Mouse (Mus musculus): ENCODE measurements around the gene Zdhhc4.

The Zdhhc4 gene

DNA sequence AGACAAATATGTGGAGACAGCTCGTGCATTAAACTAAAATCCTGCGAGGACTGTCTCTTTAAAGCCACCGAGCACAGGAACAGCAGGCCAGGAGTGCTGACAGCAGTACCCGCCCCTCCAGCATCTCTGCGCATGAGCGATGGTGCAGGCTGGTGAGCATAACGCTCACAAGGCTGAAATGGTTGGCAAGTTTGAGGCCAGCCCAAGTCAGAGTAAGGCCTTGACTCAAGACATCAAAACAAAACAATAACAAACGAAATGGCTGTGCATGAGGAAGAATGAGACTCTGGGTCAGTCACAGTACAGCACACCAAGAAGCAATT is 11.8 kb downstream of the Zdhhc4 start:
- DNase-seq (ENCODE audit: low spot score in 2 of 2) = no peak

DNA sequence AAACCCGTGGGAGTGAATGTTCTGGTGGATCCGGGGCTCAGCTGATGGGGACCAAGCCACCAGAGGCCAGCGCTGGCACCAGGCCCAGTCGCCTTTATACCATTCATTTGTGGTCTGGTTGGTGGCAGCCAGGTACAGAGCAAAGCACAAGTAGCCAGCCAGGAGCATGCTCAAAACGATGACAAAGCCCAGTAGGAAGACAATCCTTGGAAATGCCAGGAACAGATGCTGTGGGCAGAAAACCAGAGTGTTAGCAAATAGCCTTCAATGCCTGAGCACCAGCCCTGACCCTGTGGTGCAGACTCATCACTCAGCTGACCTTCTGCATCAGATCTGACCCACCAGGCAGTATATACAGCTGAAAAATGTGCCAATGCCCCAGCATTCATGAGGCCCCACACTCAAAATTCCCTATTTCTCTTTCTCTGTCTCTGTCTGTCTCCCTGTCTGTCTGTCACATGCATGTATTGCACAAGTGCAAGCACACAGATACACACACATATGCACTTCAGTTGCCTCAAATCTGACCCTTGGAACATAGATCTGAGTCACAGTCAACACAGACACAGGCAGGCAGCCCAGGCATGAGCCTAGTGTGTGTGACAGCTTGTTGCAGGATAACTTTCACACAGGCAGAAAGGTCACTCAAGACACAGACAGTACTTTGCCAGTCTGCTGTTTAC is 12.3 kb downstream of the Zdhhc4 start:
- no peak for DNase-seq (ENCODE audit: low spot score in 2 of 2)

DNA sequence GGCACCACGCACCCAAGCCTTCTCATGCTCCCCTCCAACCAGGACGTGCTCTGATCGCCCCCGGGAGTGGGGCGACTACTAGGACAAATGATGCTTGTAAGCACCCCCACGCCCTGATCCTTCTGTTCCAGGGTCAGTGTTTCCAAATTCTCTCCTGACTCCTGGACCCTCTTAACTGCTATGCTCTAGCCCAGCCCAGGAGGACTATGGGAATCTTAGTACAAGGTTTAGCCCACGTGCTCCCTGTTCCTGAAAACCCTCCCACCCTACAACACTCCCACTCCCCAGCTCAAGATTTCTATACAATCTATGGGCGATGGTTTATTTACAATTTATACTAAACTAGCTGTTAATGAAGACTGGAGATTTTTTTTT is 13.6 kb downstream of the Zdhhc4 start:
- DNase-seq (ENCODE audit: low spot score in 2 of 2) = no peak

DNA sequence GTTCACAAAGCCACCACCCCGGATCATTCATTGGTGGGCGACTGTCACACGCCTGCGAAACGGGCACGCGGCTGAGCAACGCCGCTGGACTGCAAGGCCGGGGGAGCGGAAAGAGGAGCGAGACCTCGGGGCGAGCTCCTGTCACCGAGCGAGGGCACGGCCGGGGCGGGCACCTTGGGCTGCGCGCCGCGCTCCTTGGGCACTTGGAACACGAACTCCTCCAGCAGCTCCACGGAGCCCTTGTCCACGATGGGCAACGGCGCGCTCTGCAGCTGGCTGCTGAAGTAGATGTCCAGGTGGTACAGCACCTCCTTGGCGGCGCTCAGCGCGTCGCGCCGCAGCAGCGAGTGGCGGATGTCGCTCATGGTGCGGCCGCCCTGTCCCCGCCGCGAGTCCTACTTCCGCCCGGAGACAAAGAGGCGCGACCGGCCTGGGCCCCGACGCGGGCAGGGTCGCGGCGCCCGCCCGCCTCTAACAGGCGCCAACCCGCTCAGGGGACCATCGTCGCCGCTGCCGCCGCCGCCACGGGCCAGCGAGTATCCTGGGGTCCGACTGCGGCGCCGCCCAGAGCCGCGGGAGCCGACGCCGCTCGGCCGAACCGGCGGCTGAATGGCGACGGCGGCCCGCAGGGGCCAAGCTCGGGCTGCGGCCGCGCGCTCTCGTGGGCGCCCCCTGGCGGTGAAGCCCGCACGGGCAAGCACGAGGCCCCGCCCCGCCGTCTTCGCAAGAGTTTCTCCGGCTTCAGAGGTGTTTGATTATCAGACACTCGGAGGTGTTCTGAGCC is 14.1 kb downstream of the Zdhhc4 start, which contains the start of gene E130309D02Rik:
Gene E130309D02Rik, minus strand, starts transcription at position 631 of the 784 bp plus-strand sequence.
- peak; percentile 73 to 86 for DNase-seq (ENCODE audit: low spot score in 2 of 2)

DNA sequence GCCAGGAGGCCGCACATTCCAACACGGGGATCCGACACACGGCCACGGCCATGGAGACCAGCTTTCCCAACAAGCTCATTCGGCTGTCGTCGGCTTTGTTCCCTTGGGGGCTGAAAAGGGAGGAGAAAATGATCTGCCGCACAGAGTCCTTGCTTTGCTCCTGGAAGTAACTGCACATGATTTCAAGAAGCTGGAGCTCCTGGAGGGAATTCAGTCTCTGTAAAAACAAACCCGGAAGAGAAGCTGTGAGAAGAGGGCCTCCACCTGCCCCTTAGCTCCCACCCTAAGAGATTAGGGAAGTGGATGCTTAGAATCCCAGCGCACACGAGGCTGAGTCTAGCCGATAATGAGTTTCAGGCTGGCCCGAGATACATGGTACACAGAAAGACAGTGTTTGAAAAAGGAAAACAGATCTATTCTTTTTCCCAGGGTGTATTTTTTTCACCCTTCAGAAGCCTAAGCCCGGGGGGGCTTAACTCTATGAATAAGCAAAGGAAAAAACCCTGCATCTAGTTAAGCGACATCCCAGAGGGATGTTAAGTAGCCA is 14.8 kb downstream of the Zdhhc4 start:
- DNase-seq (ENCODE audit: low spot score in 2 of 2) = no peak

DNA sequence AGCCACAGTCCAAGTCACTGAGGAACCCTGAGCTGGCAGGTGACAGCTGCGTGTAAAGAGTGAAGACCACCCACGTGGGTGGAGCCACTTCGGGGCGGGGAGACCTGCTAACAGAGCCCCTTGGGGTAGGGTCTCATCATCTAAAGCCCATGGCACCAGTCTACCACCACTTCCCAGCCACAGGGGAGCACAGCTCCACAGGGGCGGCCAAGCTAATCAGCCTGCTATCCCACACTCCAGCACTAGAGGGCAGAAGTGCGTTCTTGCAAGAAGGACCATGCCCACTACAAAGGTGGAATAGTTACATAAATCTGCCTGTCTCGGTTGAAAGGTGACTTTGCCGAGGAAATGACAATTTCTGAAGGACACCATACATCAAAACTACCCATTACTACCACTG is 17.2 kb downstream of the Zdhhc4 start:
- DNase-seq (ENCODE audit: low spot score in 2 of 2) = peak; percentile 61 to 70

DNA sequence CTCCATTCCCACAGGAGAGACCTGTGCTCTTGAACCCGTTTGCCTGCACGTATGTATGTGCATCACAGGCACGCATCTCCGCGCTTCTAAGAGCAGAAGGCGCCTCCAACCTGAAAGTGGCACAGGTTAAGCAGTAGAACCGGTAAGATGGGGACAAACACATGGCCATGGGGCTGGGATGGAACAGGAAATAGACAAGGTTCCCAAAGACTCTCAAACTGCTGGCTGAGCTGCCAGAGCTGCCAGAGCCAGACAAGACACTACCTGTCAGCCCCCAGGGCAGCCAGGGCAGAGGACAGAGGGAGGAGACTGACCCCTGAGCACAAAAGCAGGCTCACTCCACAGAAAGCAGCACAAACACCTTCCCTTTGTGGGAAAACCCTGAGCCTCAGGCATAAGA is 19.1 kb downstream of the Zdhhc4 start:
- no peak for DNase-seq (ENCODE audit: low spot score in 2 of 2)

DNA sequence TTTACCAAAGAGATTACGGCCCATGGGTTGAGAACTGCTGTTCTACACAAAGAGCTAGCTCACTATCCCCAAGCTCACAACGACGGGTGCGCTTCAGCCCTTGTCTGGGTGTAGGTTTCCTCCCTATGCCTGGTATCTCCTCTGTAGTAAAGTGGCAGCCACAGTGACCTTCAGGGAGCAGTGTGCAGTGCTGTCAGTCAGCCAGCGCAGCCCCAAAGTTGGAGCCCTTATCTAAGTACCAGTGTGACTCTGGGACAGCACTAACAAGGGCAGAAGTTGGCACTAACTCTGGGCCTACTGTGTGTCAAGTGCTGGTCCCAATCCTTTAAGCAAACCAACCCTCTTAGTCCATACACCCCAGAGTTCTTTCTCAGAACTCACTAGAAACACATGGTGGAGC is 20.2 kb downstream of the Zdhhc4 start:
- no peak for DNase-seq (ENCODE audit: low spot score in 2 of 2)

DNA sequence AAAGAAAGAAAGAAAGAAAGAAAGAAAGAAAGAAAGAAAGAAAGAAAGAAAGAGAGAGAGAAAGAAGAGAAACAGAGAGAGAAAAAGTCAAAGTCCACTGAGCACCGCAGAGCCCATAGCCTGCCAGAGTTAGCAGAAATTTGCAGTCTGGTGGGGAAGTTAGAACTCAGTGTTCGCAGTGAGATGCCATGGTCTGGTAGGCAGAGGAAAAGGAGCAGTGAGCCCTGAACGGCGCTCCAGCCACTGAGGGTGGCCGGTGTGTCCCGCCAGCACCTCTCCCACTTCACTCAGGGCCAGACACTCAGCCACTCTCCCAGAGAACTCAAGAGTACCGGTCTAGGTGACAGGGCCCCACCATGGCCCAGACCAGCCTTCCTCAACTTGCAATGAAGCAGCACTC is 24.8 kb downstream of the Zdhhc4 start:
- no peak for DNase-seq (ENCODE audit: low spot score in 2 of 2)

DNA sequence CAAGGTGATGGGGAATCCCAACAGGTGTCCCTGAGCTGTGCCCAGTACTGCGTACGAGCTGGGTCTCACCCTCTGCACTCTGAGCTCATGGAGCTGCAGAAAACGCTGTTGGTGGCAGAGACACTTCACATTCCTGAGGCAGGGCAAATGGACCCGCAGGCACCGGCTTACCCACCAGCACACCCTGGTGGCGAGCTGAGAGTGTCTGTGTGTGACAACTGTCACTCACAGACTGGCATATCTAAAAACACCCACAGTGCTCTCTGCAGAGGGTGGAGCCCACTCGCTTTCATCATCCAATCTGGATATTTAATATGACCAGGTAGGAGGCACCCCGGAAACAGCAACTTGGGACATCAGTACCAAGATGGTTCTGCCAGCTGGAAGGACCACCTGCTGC is 27.8 kb downstream of the Zdhhc4 start:
- DNase-seq (ENCODE audit: low spot score in 2 of 2) = no peak

DNA sequence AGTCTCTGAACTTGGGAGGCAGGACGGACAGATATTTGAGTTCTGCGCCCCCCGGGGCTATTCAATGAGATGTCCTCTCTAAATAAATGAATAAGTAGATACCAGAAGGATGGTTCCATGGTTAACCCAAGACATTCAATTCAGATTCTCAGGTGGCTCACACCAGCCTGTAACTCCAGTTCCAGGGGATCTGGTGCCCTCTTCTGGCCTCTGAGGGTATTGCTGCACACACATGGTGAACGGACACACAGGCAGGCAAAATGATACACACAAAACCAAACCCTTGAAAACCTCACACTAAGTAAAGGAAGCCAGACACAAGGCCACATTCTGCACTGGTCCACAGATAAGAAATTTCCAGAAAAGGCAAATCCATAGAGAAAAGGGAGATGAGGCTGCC is 29.4 kb downstream of the Zdhhc4 start:
- peak; percentile 42 to 60 for DNase-seq (ENCODE audit: low spot score in 2 of 2)

DNA sequence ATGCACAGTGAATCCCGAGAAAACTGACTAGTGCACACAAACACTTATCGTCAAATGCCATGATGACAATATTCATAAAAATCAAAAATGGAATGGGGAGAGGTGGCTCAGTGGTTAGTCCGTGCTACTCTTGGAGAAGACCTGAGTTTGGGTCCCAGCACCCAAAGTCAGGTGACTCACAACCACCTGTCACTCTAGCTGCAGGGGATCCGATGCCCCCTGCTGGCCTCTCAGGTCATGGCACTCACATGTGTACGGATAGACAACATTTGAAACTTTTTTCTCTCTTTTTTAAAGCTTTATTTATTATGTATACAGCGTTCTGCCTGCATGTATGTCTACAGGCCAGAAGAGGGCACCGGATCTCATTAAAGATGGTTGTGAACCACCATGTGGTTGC is 30.7 kb downstream of the Zdhhc4 start:
- DNase-seq (ENCODE audit: low spot score in 2 of 2) = no peak

DNA sequence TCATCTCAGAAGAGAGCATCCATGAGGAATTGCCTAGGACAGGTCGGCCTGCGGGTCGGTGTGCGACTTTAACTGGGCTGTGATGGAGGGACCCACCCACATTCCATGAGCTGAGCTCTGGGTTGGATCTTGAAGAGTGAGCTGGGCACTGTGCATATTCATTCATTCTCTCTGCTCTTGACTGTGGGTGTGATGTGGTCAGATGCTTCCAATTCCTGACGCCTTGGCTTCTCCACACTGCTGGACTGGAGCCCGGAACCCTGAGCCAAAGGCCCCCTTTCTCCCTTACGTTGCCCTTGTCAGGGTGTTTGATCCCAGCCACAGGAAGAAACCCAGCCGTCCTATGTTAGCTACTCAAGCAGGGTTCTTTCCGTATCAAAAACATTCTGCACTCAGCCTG is 31.1 kb downstream of the Zdhhc4 start:
- DNase-seq (ENCODE audit: low spot score in 2 of 2) = no peak

DNA sequence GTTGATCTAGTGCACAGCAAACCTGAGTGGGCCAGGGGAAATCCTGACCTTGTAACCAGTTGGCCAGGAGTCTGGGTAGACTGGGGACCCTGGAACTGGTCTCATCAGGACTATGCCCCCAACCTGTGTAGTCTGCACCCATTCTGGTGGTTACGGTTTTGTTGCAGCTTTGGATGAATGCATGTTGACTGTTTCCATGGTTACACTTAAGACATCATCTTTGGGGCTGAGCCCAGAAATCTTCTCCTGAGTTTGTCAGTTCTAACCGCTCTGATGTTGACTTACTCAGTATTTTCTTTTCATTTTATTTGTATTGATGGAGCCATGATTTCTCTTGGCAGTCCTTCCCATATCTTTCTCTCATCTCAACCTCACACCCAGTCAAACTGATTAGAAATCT is 33.7 kb downstream of the Zdhhc4 start:
- DNase-seq (ENCODE audit: low spot score in 2 of 2) = no peak

DNA sequence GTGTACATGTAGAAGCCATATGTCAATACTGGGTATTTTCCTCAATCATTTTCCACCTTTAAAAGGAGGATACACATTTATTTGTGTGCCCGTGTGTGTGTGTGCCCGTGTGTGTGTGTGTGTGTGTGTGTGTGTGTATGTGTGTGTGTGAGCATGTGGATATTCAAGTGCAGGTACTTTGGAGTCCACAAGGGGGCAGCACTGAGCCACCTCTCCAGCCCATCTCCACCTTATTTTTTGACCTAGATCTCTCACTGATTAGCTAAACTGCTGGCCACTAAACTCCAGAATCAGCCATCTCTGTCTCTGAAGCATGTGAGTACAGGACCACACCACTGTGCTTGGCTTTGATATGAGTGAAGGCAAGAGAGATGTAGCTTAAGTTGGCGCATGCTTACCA is 34.2 kb downstream of the Zdhhc4 start:
- no peak for DNase-seq (ENCODE audit: low spot score in 2 of 2)

DNA sequence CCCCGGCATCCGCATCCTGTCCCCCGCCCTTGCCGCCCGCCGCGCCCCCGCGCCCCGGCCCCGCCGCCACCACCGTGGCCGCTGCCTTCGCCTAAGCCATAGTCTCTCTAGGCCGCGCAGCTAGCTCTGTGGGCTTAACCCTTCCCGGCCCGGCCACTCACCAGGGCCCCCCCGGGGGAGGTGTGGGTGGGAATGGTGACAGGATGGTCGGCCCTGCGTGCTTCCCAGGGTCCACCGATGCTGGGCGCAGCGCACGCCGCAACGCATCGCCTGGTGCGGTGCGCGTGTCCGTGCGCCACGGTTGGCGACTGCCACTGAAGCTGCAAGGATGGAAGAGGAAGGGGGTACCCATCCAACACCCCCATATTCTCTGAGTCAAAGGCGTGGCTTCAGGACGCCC is 35.7 kb downstream of the Zdhhc4 start, which contains the start of gene Zfp853:
Gene Zfp853, minus strand, starts transcription at position 220 of the 400 bp plus-strand sequence.
- no peak for DNase-seq (ENCODE audit: low spot score in 2 of 2)

DNA sequence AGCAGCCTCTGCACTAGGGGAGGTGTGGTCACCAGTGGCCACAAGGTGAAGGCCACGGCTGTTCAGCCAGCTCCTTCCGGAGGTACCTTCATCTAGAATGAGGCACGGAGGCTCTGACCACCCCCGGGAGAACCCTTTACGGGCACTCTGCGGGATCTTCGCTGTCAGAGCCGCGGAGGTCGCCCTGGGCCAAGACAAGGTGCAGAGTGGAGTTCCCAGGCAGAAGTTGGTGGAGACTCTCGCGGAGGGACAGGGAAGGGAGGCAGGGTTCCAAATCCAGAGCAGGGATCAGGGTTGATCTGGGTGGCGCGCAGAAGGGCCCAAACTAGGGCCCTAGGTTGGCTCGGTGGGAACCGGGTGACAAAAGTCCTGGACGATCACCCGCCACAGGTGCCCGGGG is 36.2 kb downstream of the Zdhhc4 start:
- DNase-seq (ENCODE audit: low spot score in 2 of 2) = no peak

DNA sequence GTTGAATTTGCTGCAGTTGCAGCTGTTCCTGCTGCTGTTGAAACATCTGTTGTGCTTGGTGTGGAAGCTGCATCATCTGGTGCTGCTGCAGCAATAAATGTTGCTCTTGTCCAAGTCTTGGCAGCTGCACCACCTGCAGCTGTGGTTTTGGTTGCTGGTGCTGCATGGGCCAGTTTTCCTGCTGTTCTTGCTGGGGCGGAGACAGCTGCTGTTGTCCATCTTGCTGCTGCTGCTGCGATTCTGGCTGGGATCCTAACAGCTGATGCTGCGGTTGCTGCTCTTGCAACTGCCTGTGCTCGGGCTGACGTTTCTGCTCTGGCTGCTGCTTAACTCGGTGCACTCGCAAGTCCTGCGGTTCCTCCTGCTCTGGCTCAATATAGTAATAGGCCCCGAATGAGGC is 39.8 kb downstream of the Zdhhc4 start:
- DNase-seq (ENCODE audit: low spot score in 2 of 2) = no peak

DNA sequence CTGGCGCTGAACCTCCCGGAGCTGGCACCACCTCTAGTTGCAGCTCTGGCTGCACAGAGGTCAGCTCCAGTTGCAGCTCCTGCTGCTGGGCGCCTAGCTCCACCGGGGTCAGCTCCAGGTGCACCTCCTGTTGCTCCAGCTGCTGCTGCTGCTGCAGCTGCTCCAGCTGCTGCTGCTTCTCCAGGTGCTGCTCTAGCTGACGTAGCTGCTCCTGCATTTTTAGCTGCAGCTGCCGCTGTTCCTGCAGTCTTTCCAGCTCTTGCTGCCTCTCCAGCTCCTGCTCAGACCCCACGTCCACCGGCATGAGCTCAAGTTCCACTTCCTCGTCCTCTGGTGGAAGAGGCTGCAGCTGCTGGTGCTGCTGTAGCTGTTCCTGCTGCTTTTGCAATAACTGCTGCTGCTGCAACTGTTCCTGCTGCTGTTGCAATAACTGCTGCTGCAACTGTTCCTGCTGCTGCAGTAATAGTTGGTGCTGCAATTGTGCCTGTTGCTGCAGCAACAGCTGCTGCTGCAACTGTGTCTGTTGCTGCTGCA is 40.6 kb downstream of the Zdhhc4 start:
- DNase-seq (ENCODE audit: low spot score in 2 of 2) = no peak

DNA sequence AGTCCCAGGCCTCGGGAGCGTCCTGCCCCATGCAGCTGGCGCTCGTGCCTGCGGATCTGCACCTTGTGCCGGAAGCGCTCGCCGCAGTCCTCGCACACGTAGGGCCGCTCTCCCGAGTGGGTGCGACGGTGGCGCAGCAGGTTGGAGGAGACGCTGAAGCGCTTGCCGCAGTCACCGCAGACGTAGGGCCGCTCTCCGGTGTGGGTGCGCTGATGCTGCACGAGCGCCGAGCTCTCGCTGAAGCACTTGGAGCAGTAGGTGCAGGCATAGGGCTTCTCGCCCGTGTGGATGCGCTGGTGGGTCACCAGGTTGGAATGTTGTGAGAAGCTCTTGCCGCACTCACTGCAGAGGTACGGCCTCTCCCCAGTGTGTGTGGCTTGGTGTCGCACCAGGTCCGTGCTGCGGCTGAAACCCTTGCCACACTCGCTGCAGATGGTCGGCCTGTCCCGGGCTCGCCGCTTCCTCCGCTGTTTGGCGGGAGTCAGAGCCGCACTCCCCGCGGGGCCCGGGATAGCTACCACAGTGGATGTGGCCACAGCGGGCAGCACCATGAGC is 41.2 kb downstream of the Zdhhc4 start:
- no peak for DNase-seq (ENCODE audit: low spot score in 2 of 2)

DNA sequence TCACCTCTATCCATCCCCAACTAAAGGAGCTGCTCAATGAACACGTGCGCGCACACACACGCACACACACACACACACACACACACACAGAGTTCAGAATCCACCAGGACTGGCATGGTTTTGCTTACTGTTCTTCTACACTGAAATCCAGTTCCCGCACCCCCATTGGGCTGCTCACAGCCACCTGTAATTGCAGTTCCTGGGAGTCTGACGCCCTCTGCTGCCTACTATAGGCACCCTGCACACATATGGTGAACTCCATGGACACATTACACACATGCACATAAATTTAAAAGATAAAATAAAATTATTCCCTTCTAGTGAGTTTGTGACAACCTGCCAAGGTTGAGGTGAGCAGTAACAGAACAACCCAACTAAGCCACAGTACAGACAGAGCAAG is 44.3 kb downstream of the Zdhhc4 start:
- no peak for DNase-seq (ENCODE audit: low spot score in 2 of 2)

DNA sequence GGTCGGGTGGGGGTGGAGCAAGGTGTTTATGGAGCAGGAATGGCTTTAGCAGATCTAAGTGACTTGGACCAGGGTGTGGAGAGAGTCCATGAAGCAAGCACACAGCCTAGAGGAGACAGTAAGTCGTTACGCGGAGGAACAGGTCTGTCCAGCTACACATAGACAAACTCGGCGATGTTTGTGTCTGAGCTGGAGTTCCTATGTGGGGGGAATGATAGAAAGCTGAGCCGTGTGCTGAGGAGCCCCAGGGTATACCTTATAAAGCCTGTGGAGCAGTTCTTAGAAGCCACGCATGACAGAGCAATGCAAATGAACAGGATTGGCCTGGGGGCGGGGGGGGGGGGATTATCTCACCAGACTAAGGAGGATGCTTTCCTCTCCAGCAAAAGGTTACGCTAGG is 49.8 kb downstream of the Zdhhc4 start:
- DNase-seq (ENCODE audit: low spot score in 2 of 2) = no peak

DNA sequence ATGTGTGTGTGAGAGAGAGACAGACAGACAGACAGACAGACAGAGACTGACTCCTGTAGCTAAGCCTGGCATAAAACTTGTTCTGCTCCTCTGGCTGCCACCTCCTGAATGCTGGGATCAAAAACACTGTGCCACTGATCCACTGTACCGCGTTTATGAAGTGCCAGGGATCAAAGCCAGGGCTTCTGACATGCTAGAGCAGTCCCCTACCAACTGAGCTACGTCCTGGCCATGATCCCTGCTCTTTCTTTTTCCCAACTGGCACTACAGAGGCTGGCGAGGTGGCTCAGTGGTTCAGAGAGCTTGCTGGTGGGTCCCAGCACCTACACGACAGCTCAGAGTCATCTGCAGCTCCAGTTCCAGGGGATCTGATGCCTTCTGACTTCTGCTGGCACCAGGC is 53.3 kb downstream of the Zdhhc4 start:
- no peak for DNase-seq (ENCODE audit: low spot score in 2 of 2)

Data from frontal cortex, postnatal 25 days (tissue).